Mouse (Mus musculus) cerebellum, postnatal 25 days (tissue): ENCODE measurements around the gene Aip.

ENCODE experiments used
- DNase-seq, 2 experiments: peaks; one replicate each; pipeline ENCODE4 v3.0.0; 2021; ENCODE audit warnings: mixed read lengths in 2 of 2

The Aip gene

GRCm38 (mm10) chr19:4125741-4126696 lies at the start of gene Aip:
Gene Aip (minus strand): TSS chr19:4125858.
- peak; percentile 98 to 99 for DNase-seq

GRCm38 (mm10) chr19:4172925-4173324 lies 47.3 kb upstream of the Aip start:
- no peak for DNase-seq

GRCm38 (mm10) chr19:4171393-4172290 lies 46.0 kb upstream of the Aip start:
- peak in 1 of 2 experiments; percentile 36 for DNase-seq

- DNase-seq = no peak
Measured at GRCm38 (mm10) chr19:4170723-4171392, 45.2 kb upstream of the Aip start.

GRCm38 (mm10) chr19:4169810-4170209 lies 44.2 kb upstream of the Aip start:
- DNase-seq = peak in 1 of 2 experiments; percentile 76

GRCm38 (mm10) chr19:4169378-4169784 lies 43.7 kb upstream of the Aip start:
- DNase-seq = peak; percentile 100

- peak in 1 of 2 experiments; percentile 33 for DNase-seq
Measured at GRCm38 (mm10) chr19:4166678-4167476, 41.2 kb upstream of the Aip start.

GRCm38 (mm10) chr19:4164721-4165120 lies 39.1 kb upstream of the Aip start:
- DNase-seq = no peak

- DNase-seq = no peak
Measured at GRCm38 (mm10) chr19:4164100-4164499, 38.4 kb upstream of the Aip start.

- no peak for DNase-seq
Measured at GRCm38 (mm10) chr19:4163543-4163887, 37.9 kb upstream of the Aip start.

- DNase-seq = peak; percentile 98
Measured at GRCm38 (mm10) chr19:4162646-4163542, 37.2 kb upstream of the Aip start, which contains the start of gene Rps6kb2. Gene Rps6kb2 (minus strand): TSS chr19:4163354.

GRCm38 (mm10) chr19:4159049-4159448 lies 33.4 kb upstream of the Aip start:
- no peak for DNase-seq

GRCm38 (mm10) chr19:4156771-4157170 lies 31.1 kb upstream of the Aip start:
- DNase-seq = no peak

- DNase-seq = peak in 1 of 2 experiments; percentile 50
Measured at GRCm38 (mm10) chr19:4156073-4156579, 30.5 kb upstream of the Aip start.

- no peak for DNase-seq
Measured at GRCm38 (mm10) chr19:4155223-4156072, 29.8 kb upstream of the Aip start.

- DNase-seq = peak in 1 of 2 experiments; percentile 29
Measured at GRCm38 (mm10) chr19:4154437-4155222, 29.0 kb upstream of the Aip start.

- peak; percentile 79 to 82 for DNase-seq
Measured at GRCm38 (mm10) chr19:4153232-4153654, 27.6 kb upstream of the Aip start, which contains the start of gene Ptprcap. Gene Ptprcap (plus strand): TSS chr19:4153604.

- DNase-seq = peak in 1 of 2 experiments; percentile 26
Measured at GRCm38 (mm10) chr19:4152445-4153231, 27.0 kb upstream of the Aip start.
